Mouse (Mus musculus): ENCODE results near the gene H2-M10.6. TPM values are rescaled to one million over a fixed set of nuclear protein-coding genes. Genes with fewer than 3 reads are reported as not detected.

The H2-M10.6 gene
- polyA plus RNA-seq, 1 experiment = not detected

GRCm38 (mm10) chr17:36844725-36845124 is 32.8 kb downstream of the H2-M10.6 start:
- Histone ChIP-seq H3K36me3 (ENCODE audit: control insufficient read depth, insufficient read depth, low read length, poor library complexity, severe bottlenecking) (no peaks in the 10 kb centered on the region), H3K27me3 (ENCODE audit: control insufficient read depth, insufficient read depth, low read length, poor library complexity, severe bottlenecking) (no peaks in the 10 kb centered on the region), H3K27ac (ENCODE audit: insufficient read depth, low read length) (peak overlapping the region; percentile 84), H3K9ac (ENCODE audit: low read depth, poor library complexity, severe bottlenecking) (no peak overlapping the region), H3K4me3 (ENCODE audit: low read depth, low read length) (no peak overlapping the region), H3K9me3 (replicated peaks; ENCODE audit: control insufficient read depth, insufficient read depth, low read length, poor library complexity, severe bottlenecking) (no peaks in the 10 kb centered on the region), H3K4me1 (ENCODE audit: control insufficient read depth, insufficient read depth, low read length) (peaks cover 7% of the 10 kb centered on the region)
- TF ChIP-seq EP300 (IDR thresholded peaks at IDR 0.05; ENCODE audit: insufficient read depth, low read depth, low read length) (no peak), CTCF (IDR thresholded peaks at IDR 0.05; ENCODE audit: low read depth, low read length) (no peak)

- Histone ChIP-seq H3K9me3 (replicated peaks; ENCODE audit: control insufficient read depth, insufficient read depth, low read length, poor library complexity, severe bottlenecking) (no peaks in the 10 kb centered on the region), H3K27me3 (ENCODE audit: control insufficient read depth, insufficient read depth, low read length, poor library complexity, severe bottlenecking) (no peaks in the 10 kb centered on the region), H3K4me3 (ENCODE audit: low read depth, low read length) (no peak overlapping the region), H3K36me3 (ENCODE audit: control insufficient read depth, insufficient read depth, low read length, poor library complexity, severe bottlenecking) (peaks cover 22% of the 10 kb centered on the region), H3K4me1 (ENCODE audit: control insufficient read depth, insufficient read depth, low read length) (peaks cover 6% of the 10 kb centered on the region), H3K9ac (ENCODE audit: low read depth, poor library complexity, severe bottlenecking) (no peak overlapping the region), H3K27ac (ENCODE audit: insufficient read depth, low read length) (no peak overlapping the region)
- no peak for TF ChIP-seq EP300 (IDR thresholded peaks at IDR 0.05; ENCODE audit: insufficient read depth, low read depth, low read length)
- TF ChIP-seq CTCF (IDR thresholded peaks at IDR 0.05; ENCODE audit: low read depth, low read length) = no peak
- no peak for TF ChIP-seq POLR2A (IDR thresholded peaks at IDR 0.05; ENCODE audit: insufficient read depth, low read length)
Observed at GRCm38 (mm10) chr17:36848911-36849310, 36.9 kb downstream of the H2-M10.6 start.

GRCm38 (mm10) chr17:36849992-36850391 is 38.0 kb downstream of the H2-M10.6 start:
- no peak for TF ChIP-seq POLR2A (IDR thresholded peaks at IDR 0.05; ENCODE audit: insufficient read depth, low read length)
- Histone ChIP-seq H3K9me3 (replicated peaks; ENCODE audit: control insufficient read depth, insufficient read depth, low read length, poor library complexity, severe bottlenecking) (no peaks in the 10 kb centered on the region), H3K4me1 (ENCODE audit: control insufficient read depth, insufficient read depth, low read length) (peaks cover 6% of the 10 kb centered on the region), H3K27ac (ENCODE audit: insufficient read depth, low read length) (no peak overlapping the region), H3K4me3 (ENCODE audit: low read depth, low read length) (no peak overlapping the region), H3K9ac (ENCODE audit: low read depth, poor library complexity, severe bottlenecking) (no peak overlapping the region), H3K36me3 (ENCODE audit: control insufficient read depth, insufficient read depth, low read length, poor library complexity, severe bottlenecking) (peaks cover 31% of the 10 kb centered on the region), H3K27me3 (ENCODE audit: control insufficient read depth, insufficient read depth, low read length, poor library complexity, severe bottlenecking) (no peaks in the 10 kb centered on the region)

GRCm38 (mm10) chr17:36851200-36851599 is 39.2 kb downstream of the H2-M10.6 start:
- H3K9ac ChIP-seq (ENCODE audit: low read depth, poor library complexity, severe bottlenecking) = no peak overlapping the region
- no peak for TF ChIP-seq EP300 (IDR thresholded peaks at IDR 0.05; ENCODE audit: insufficient read depth, low read depth, low read length)
- TF ChIP-seq POLR2A (IDR thresholded peaks at IDR 0.05; ENCODE audit: insufficient read depth, low read length) = no peak
- TF ChIP-seq CTCF (IDR thresholded peaks at IDR 0.05; ENCODE audit: low read depth, low read length) = no peak
- no peaks in the 10 kb centered on the region for H3K4me1 ChIP-seq (ENCODE audit: control insufficient read depth, insufficient read depth, low read length)
- H3K27me3 ChIP-seq (ENCODE audit: control insufficient read depth, insufficient read depth, low read length, poor library complexity, severe bottlenecking) = no peaks in the 10 kb centered on the region
- H3K9me3 ChIP-seq (replicated peaks; ENCODE audit: control insufficient read depth, insufficient read depth, low read length, poor library complexity, severe bottlenecking) = no peaks in the 10 kb centered on the region
- H3K4me3 ChIP-seq (ENCODE audit: low read depth, low read length) = no peak overlapping the region
- H3K36me3 ChIP-seq (ENCODE audit: control insufficient read depth, insufficient read depth, low read length, poor library complexity, severe bottlenecking) = peaks cover 36% of the 10 kb centered on the region
- H3K27ac ChIP-seq (ENCODE audit: insufficient read depth, low read length) = no peak overlapping the region

DNA sequence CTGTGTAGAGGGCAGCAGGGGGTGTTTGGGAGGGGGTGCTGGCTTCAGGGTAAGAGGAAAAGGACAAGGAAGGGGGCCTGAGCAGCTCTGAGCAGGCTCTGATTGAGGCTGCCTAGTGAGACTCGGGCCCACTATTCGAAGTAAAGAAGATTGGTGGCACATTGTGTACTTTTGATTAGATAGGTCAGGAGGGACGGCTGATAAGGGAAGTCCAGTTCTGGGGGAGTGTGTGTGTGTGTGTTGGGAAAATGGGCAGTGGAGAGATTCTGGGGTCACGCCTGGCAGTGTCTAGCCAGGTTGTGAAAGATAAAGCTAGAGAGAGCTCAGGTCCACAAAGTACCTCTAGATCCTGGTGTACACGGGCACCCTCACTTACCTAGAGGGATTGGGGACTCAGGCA is 39.7 kb downstream of the H2-M10.6 start:
- no peaks in the 10 kb centered on the region for H3K27me3 ChIP-seq (ENCODE audit: control insufficient read depth, insufficient read depth, low read length, poor library complexity, severe bottlenecking)
- H3K4me3 ChIP-seq (ENCODE audit: low read depth, low read length) = no peak overlapping the region
- H3K4me1 ChIP-seq (ENCODE audit: control insufficient read depth, insufficient read depth, low read length) = no peaks in the 10 kb centered on the region
- H3K36me3 ChIP-seq (ENCODE audit: control insufficient read depth, insufficient read depth, low read length, poor library complexity, severe bottlenecking) = peaks cover 40% of the 10 kb centered on the region
- H3K27ac ChIP-seq (ENCODE audit: insufficient read depth, low read length) = no peak overlapping the region
- no peaks in the 10 kb centered on the region for H3K9me3 ChIP-seq (replicated peaks; ENCODE audit: control insufficient read depth, insufficient read depth, low read length, poor library complexity, severe bottlenecking)
- H3K9ac ChIP-seq (ENCODE audit: low read depth, poor library complexity, severe bottlenecking) = no peak overlapping the region
- no peak for TF ChIP-seq POLR2A (IDR thresholded peaks at IDR 0.05; ENCODE audit: insufficient read depth, low read length)
- TF ChIP-seq EP300 (IDR thresholded peaks at IDR 0.05; ENCODE audit: insufficient read depth, low read depth, low read length) = no peak

GRCm38 (mm10) chr17:36855484-36855883 is 43.5 kb downstream of the H2-M10.6 start:
- Histone ChIP-seq H3K4me1 (ENCODE audit: control insufficient read depth, insufficient read depth, low read length) (no peaks in the 10 kb centered on the region), H3K36me3 (ENCODE audit: control insufficient read depth, insufficient read depth, low read length, poor library complexity, severe bottlenecking) (peaks cover 60% of the 10 kb centered on the region), H3K9me3 (replicated peaks; ENCODE audit: control insufficient read depth, insufficient read depth, low read length, poor library complexity, severe bottlenecking) (no peaks in the 10 kb centered on the region), H3K4me3 (ENCODE audit: low read depth, low read length) (no peak overlapping the region), H3K27ac (ENCODE audit: insufficient read depth, low read length) (no peak overlapping the region), H3K9ac (ENCODE audit: low read depth, poor library complexity, severe bottlenecking) (no peak overlapping the region), H3K27me3 (ENCODE audit: control insufficient read depth, insufficient read depth, low read length, poor library complexity, severe bottlenecking) (no peaks in the 10 kb centered on the region)
- TF ChIP-seq CTCF (IDR thresholded peaks at IDR 0.05; ENCODE audit: low read depth, low read length) = no peak
- no peak for TF ChIP-seq POLR2A (IDR thresholded peaks at IDR 0.05; ENCODE audit: insufficient read depth, low read length)
- no peak for TF ChIP-seq EP300 (IDR thresholded peaks at IDR 0.05; ENCODE audit: insufficient read depth, low read depth, low read length)

Measured in ES-Bruce4 (cell line).